Mouse (Mus musculus) left cerebral cortex, adult 6 months (tissue): ENCODE data around the gene Olfr829. TPM values are rescaled to one million over a fixed set of nuclear protein-coding genes. Genes with fewer than 3 reads are reported as not detected.

ENCODE experiments used
- long read RNA-seq, 2 experiments: library from polyadenylated mRNA; unstranded; transcript quantifications; one replicate each; pipeline ENCODE4 v2.0.0; 2019 to 2020
- polyA plus RNA-seq: library from polyadenylated mRNA; unstranded; fragments of <200 nt; fragmentation: Nextera tagmentation; gene quantifications from 2 replicates; pipeline ENCODE4 v1.2.3, GENCODE M21; 2021

Gene Olfr829
- polyA plus RNA-seq, result not detected in 2 replicates
- long read RNA-seq, experiment 1, result 0 reads
- long read RNA-seq, experiment 2, result 0 reads

GRCm38 (mm10) chr9:18854633-18855032, at the start of gene Olfr829:
Gene Olfr829, plus strand, starts transcription at chr9:18854933.

GRCm38 (mm10) chr9:18819426-18819825, 35.3 kb upstream of the Olfr829 start, which contains the start of gene Olfr828:
Gene Olfr828, minus strand, starts transcription at chr9:18819526.

GRCm38 (mm10) chr9:18874393-18874792, 19.7 kb downstream of the Olfr829 start, which contains the start of gene Olfr830:
Gene Olfr830, plus strand, starts transcription at chr9:18874693.

Other genes starting within 250 kb of the Olfr829 start
- gene Muc16, start 180.4 kb upstream of the Olfr829 start, polyA plus RNA-seq, result not detected in 2 replicates
- not detected in 2 replicates for gene Olfr24, start 90.9 kb upstream of the Olfr829 start, polyA plus RNA-seq
- gene Olfr828, start 35.4 kb upstream of the Olfr829 start, polyA plus RNA-seq, result not detected in 2 replicates
- not detected in 2 replicates for gene Olfr830, start 19.8 kb downstream of the Olfr829 start, polyA plus RNA-seq
- not detected in 2 replicates for gene Olfr832, start 82.2 kb downstream of the Olfr829 start, polyA plus RNA-seq
- not detected in 2 replicates for gene Olfr834, start 133.1 kb downstream of the Olfr829 start, polyA plus RNA-seq
- gene Olfr835, start 177.8 kb downstream of the Olfr829 start, polyA plus RNA-seq, result not detected in 2 replicates